In the genomic region with DNA sequence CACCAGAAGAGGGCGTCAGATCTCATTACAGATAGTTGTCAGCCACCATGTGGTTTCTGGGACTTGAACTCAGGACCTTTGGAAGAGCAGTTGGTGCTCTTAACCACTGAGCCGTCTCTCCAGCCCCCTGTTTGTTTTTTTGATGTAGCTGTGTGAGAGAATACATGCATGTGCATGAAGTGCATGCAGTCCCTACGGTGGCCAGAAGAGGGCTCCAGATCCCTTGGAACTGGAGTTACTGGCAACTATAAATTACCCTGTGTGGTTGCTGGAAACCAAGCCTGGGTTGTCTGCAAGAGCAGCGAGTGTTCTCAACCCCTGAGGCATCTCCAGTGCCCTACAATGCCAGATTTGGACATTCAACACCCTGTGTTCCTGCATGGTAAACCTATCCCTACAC, we compare ENCODE assay signal across 9 mouse cellular contexts. TPM values are rescaled to one million over a fixed set of nuclear protein-coding genes. Genes with fewer than 3 reads are reported as not detected.
DNase-seq lines count a peak whose midpoint lies in the region; ATAC-seq and TF ChIP-seq lines count a peak whose summit lies in the region.
"Had no signal": no experiment of that assay in that cellular context is flagged by ENCODE, and none has a peak within 500 bp of the region (broad histone marks: within the 10 kb centered on the region; RNA-seq: fewer than 3 reads in every experiment).

No protein-coding gene starts in this region.

- TF ChIP-seq POLR2A in small intestine, adult 2 months (IDR thresholded peaks at IDR 0.05; ENCODE audit: low read depth, low read length): no peak

- ATAC-seq in lung, postnatal 0 days: peak; percentile 54

- no peaks in the 10 kb centered on the region for H3K27me3 ChIP-seq in embryonic facial prominence, embryonic 10.5 days (replicated peaks; ENCODE audit: low read depth, poor library complexity, severe bottlenecking)
- H3K27me3 ChIP-seq in lung, postnatal 0 days (replicated peaks; ENCODE audit: insufficient read depth, low read length): no peaks in the 10 kb centered on the region
- H3K27me3 ChIP-seq in small intestine, adult 2 months (ENCODE audit: control insufficient read depth, insufficient read depth, low read length): no peaks in the 10 kb centered on the region
- H3K27me3 ChIP-seq: hindbrain, embryonic 15.5 days had no signal

- WGBS in embryonic facial prominence, embryonic 10.5 days: 49% methylated on average over 4 of the region's 4 CpGs
- WGBS in lung, postnatal 0 days: 28% methylated on average over 4 of the region's 4 CpGs
- 43% methylated on average over 4 of the region's 4 CpGs for WGBS in small intestine, adult 2 months

- TF ChIP-seq CTCF in lung, postnatal 0 days (IDR thresholded peaks at IDR 0.05): peak; percentile 85
- peak; percentile 75; the same call in 1 of the 2 replicates for TF ChIP-seq CTCF in small intestine, adult 2 months (IDR thresholded peaks at IDR 0.05; ENCODE audit: extremely low read depth, insufficient read length, insufficient replicate concordance, low read depth, low read length)

- H3K4me1 ChIP-seq in embryonic facial prominence, embryonic 10.5 days: peaks cover 17% of the 10 kb centered on the region
- H3K4me1 ChIP-seq in lung, postnatal 0 days (ENCODE audit: insufficient read depth, low read depth, low read length): no peaks in the 10 kb centered on the region; the same call in 1 of the 2 replicates
- H3K4me1 ChIP-seq in small intestine, adult 2 months (ENCODE audit: control insufficient read depth, insufficient read depth, insufficient read length, low read length): peaks cover 8% of the 10 kb centered on the region

- no peaks in the 10 kb centered on the region for H3K9me3 ChIP-seq in embryonic facial prominence, embryonic 10.5 days
- H3K9me3 ChIP-seq in lung, postnatal 0 days (ENCODE audit: low read length): no peaks in the 10 kb centered on the region
- H3K9me3 ChIP-seq: hindbrain, embryonic 15.5 days had no signal

- H3K36me3 ChIP-seq in embryonic facial prominence, embryonic 10.5 days (replicated peaks): peaks cover 19% of the 10 kb centered on the region
- H3K36me3 ChIP-seq in lung, postnatal 0 days (ENCODE audit: insufficient read depth, low read length): no peaks in the 10 kb centered on the region
- peaks cover 3% of the 10 kb centered on the region; the same call in 1 of the 2 replicates for H3K36me3 ChIP-seq in small intestine, adult 2 months (ENCODE audit: control insufficient read depth, insufficient read depth, low read length)

- H3K4me2 ChIP-seq in lung, postnatal 0 days (replicated peaks; ENCODE audit: low read depth, low read length): no peak overlapping the region
- H3K4me2 ChIP-seq: hindbrain, embryonic 15.5 days had no signal

- H3K9ac ChIP-seq in lung, postnatal 0 days (replicated peaks; ENCODE audit: low read depth): no peak overlapping the region
- H3K9ac ChIP-seq: hindbrain, embryonic 15.5 days had no signal

- DNase-seq in right cerebral cortex, adult 18-20 months: peak; percentile 55
- no peak for DNase-seq in right cerebral cortex, postnatal 25 days
- peak; percentile 89 for DNase-seq in adrenal gland, postnatal 14 days
- peak; percentile 82 for DNase-seq in embryonic facial prominence, embryonic 10.5 days (ENCODE audit: low spot score)
- DNase-seq in kidney, adult 9 months: peak; percentile 86
- peak; percentile 74 for DNase-seq in lung, postnatal 0 days (ENCODE audit: low spot score)
- DNase-seq in Muller cell, postnatal 12 days (ENCODE audit: inconsistent ontology term): no peak

- H3K27ac ChIP-seq in embryonic facial prominence, embryonic 10.5 days (replicated peaks): no peak overlapping the region
- no peak overlapping the region for H3K27ac ChIP-seq in lung, postnatal 0 days (ENCODE audit: low read length)
- no peak overlapping the region for H3K27ac ChIP-seq in small intestine, adult 2 months (ENCODE audit: insufficient read depth, low read depth, low read length)
- H3K27ac ChIP-seq: hindbrain, embryonic 15.5 days had no signal

- no peak overlapping the region for H3K4me3 ChIP-seq in embryonic facial prominence, embryonic 10.5 days
- no peak overlapping the region for H3K4me3 ChIP-seq in lung, postnatal 0 days (ENCODE audit: low read depth, low read length)
- H3K4me3 ChIP-seq in small intestine, adult 2 months (ENCODE audit: low read depth, low read length): no peak overlapping the region
- H3K4me3 ChIP-seq: hindbrain, embryonic 15.5 days had no signal

- TF ChIP-seq EP300 in lung, postnatal 0 days (IDR thresholded peaks at IDR 0.05): no peak

RNA-seq across cellular contexts. Expression of gene Ralbp1, which starts 15.5 kb away (rescaled TPM):
- 37.6 and 48.7 TPM in 2 replicates for total RNA-seq in adrenal gland, postnatal 14 days (2021)
- polyA plus RNA-seq in embryonic facial prominence, embryonic 10.5 days (2016; fragmentation: Nextera tagmentation; extraction: Ambion mirVana): 58.5 and 61.3 TPM in 2 replicates
- polyA plus RNA-seq in lung, postnatal 0 days (2015; fragmentation: Nextera tagmentation; extraction: Ambion mirVana): 151 and 155 TPM in 2 replicates
- 17.5 and 34.1 TPM in 2 replicates for polyA plus RNA-seq in small intestine, adult 2 months (2012; rRNA removed)

Comparison
In these comparisons a context has a peak if more than half of its experiments do, and no peak if none do; other contexts are left out.
1. DNase-seq: peak in right cerebral cortex, adult 18-20 months (single experiment), adrenal gland, postnatal 14 days (single experiment), embryonic facial prominence, embryonic 10.5 days (single experiment), kidney, adult 9 months (single experiment) and lung, postnatal 0 days (single experiment); none in right cerebral cortex, postnatal 25 days (single experiment) and Muller cell, postnatal 12 days (single experiment).